Mouse (Mus musculus) neural tube, embryonic 15.5 days (tissue): ENCODE measurements at regions not wholly inside any gene's neighbourhood (a gene's known extent, or its start where the extent isn't known, plus 50 kb on each side); places are given as distances from the start of the nearest gene placed in this dataset.

Experiments used
- ATAC-seq: fragments of 200-750 bp; cut with Nextera tagmentation; 2 replicates; pipeline ENCODE4 v1.8.0; 2017; ENCODE audit warnings: mild to moderate bottlenecking, moderate TSS enrichment, moderate library complexity; ENCODE audit not compliant: low FRiP score
- H3K27ac ChIP-seq: fragments of 300-500 bp; sonication (generic); replicated peaks from 2 replicates; pipeline ENCODE4 v1.5.1; 2015; ENCODE audit warnings: mild to moderate bottlenecking, inconsistent platforms
- H3K27me3 ChIP-seq: fragments of 300-500 bp; sonication (generic); replicated peaks from 2 replicates; pipeline ENCODE4 v1.6.1; 2015; ENCODE audit warnings: inconsistent platforms
- H3K36me3 ChIP-seq: fragments of 300-500 bp; sonication (generic); 2 replicates; pipeline ENCODE4 v1.6.1; 2015; ENCODE audit warnings: inconsistent platforms
- H3K4me1 ChIP-seq: fragments of 300-500 bp; sonication (generic); 2 replicates; pipeline ENCODE4 v1.6.1; 2015; ENCODE audit warnings: inconsistent platforms
- H3K4me2 ChIP-seq: fragments of 300-500 bp; sonication (generic); 2 replicates; pipeline ENCODE4 v1.6.1; 2015; ENCODE audit warnings: inconsistent platforms, mild to moderate bottlenecking, moderate library complexity
- H3K4me3 ChIP-seq: fragments of 300-500 bp; sonication (generic); replicated peaks from 2 replicates; pipeline ENCODE4 v1.5.1; 2015; ENCODE audit warnings: mild to moderate bottlenecking, inconsistent platforms
- H3K9ac ChIP-seq: fragments of 300-500 bp; sonication (generic); replicated peaks from 2 replicates; pipeline ENCODE4 v1.6.1; 2015; ENCODE audit warnings: mild to moderate bottlenecking, inconsistent platforms
- H3K9me3 ChIP-seq: fragments of 300-500 bp; sonication (generic); replicated peaks from 2 replicates; pipeline ENCODE4 v1.6.1; 2016; ENCODE audit warnings: inconsistent platforms
- WGBS: fragments of 180-500 bp; shearing (Covaris S2); methylation state at CpG from one replicate; pipeline ENCODE4 v1.1.7; 2015; ENCODE audit warnings: mixed read lengths; 5-methylcytosine and 5-hydroxymethylcytosine counted together

DNA sequence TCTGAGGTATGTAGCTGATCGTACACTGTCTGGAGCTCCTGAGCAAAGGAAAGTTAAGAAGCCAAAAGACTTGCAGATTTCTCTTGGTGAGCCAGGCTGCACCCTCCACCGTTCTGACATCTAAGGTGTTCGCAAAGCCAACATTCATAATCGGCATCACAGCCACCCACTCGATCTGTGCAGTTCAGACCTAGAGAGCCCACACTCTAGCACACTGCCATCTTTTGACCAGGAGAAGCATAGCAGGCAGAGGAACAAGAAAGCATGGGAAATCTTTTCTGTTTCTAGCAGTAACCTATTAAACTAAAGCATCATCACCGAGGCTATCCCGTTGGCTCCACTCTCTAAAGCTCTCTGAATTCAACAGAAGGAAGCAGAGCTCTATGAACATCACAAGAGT is 59.2 kb downstream of the Areg start:
- WGBS = 50% methylated on average over 7 of the region's 7 CpGs
- no peak overlapping the region for H3K9ac ChIP-seq

DNA sequence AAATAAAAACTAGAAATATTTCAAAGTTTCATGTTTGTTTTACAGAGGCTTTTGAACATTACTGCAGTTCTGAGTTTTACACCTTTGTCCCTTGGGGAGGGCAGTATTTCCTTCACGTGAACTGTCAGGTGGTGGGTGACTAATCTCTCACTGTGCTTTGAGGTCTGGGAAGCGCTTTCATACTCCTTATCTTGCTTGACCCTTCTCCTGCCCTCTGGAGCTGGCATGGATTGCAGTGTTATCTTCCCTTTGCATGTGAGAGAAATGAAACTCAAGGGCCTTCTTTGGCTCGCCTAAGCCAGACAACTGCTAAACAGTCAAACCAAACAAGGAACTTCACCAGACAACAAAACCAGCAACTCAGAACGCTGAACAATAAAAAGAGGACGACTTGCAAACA is 61.0 kb downstream of the Areg start:
- no peaks in the 10 kb centered on the region for H3K9me3 ChIP-seq
- no peaks in the 10 kb centered on the region for H3K4me1 ChIP-seq
- no peak for ATAC-seq
- no peak overlapping the region for H3K27ac ChIP-seq
- no peaks in the 10 kb centered on the region for H3K36me3 ChIP-seq
- H3K27me3 ChIP-seq = no peaks in the 10 kb centered on the region
- no peak overlapping the region for H3K4me3 ChIP-seq
- no peak overlapping the region for H3K9ac ChIP-seq
- 81% methylated on average over 5 of the region's 5 CpGs for whole genome bisulfite sequencing
- H3K4me2 ChIP-seq = no peak overlapping the region

More for the DNA sequence above, 59.2 kb downstream of the Areg start:
- ATAC-seq = peak; percentile 79; the same call in 1 of the 2 replicates
- Histone ChIP-seq H3K4me1 (no peaks in the 10 kb centered on the region), H3K36me3 (no peaks in the 10 kb centered on the region), H3K4me3 (no peak overlapping the region), H3K4me2 (no peak overlapping the region), H3K9me3 (no peaks in the 10 kb centered on the region), H3K27me3 (no peaks in the 10 kb centered on the region), H3K27ac (no peak overlapping the region)

DNA sequence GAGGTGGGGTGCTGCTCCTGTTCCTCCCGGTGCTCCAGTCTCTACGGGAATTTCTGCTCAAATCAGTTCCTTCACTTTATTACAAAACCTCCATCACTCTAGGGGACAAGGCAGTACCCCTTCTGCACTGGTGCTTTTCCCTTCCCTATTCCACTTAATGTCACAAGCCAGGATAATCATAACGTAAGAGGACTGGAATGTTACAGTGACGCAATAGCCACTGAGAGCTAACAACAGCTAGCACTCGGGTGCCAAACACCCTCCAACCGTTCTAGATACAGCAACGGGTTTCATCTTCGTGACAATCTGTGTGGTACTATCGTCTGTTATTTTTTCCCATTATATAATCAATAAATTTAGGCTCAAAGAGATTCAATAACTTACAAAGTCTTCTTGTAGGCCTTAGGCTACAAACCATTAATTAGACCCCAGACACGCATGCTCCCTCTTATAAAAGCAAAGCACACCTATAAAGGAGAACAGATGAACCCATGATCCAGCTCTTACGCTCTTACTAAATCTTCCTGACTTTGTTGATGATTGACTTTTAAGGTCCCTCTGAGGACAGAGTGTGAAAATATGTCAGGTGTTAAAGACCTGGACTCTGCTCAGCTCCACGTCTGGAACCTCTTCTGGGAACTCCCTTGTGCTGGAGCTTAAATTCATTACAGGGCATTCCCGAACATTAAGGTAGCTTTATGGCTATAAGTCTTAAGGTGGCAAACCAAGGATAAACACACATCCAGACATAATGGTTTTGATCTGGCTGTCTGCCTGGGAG is 65.0 kb downstream of the Areg start:
- H3K9me3 ChIP-seq = no peaks in the 10 kb centered on the region
- no peaks in the 10 kb centered on the region for H3K36me3 ChIP-seq
- H3K27ac ChIP-seq = no peak overlapping the region
- no peak overlapping the region for H3K4me3 ChIP-seq
- H3K9ac ChIP-seq = no peak overlapping the region
- no peak overlapping the region for H3K4me2 ChIP-seq
- ATAC-seq = no peak
- no peaks in the 10 kb centered on the region for H3K27me3 ChIP-seq
- 87% methylated on average over 13 of the region's 13 CpGs for WGBS
- no peaks in the 10 kb centered on the region for H3K4me1 ChIP-seq

DNA sequence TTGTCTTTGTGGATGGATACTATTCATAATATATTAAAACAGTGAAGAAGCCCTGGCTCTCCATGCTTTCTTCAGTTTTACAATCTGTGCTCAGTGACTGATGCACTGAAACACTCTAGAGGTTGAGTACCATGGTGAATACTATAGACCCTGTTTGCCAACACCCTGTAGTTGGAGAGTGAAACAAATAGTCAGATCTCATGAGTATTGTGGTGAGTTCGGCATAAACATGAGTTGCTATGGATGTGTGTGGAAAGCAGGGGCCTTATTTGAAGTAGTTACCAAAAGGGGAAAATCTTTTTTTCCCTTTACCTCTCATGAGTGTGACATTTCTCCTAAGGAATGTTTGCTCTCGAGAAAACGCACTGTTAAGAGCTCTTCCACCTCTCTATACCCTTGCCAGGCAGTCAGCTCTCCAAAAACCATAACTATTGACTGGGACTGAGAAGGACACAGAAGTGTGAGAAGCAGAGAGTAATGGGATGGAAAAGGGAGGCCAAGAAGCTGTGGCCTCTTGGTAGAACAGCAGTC is 66.0 kb downstream of the Areg start:
- Histone ChIP-seq H3K4me1 (no peaks in the 10 kb centered on the region), H3K4me2 (no peak overlapping the region), H3K9ac (no peak overlapping the region), H3K27ac (no peak overlapping the region), H3K27me3 (no peaks in the 10 kb centered on the region), H3K36me3 (no peaks in the 10 kb centered on the region), H3K4me3 (no peak overlapping the region), H3K9me3 (no peaks in the 10 kb centered on the region)
- ATAC-seq = no peak
- WGBS = 88% methylated on average over 3 of the region's 3 CpGs

DNA sequence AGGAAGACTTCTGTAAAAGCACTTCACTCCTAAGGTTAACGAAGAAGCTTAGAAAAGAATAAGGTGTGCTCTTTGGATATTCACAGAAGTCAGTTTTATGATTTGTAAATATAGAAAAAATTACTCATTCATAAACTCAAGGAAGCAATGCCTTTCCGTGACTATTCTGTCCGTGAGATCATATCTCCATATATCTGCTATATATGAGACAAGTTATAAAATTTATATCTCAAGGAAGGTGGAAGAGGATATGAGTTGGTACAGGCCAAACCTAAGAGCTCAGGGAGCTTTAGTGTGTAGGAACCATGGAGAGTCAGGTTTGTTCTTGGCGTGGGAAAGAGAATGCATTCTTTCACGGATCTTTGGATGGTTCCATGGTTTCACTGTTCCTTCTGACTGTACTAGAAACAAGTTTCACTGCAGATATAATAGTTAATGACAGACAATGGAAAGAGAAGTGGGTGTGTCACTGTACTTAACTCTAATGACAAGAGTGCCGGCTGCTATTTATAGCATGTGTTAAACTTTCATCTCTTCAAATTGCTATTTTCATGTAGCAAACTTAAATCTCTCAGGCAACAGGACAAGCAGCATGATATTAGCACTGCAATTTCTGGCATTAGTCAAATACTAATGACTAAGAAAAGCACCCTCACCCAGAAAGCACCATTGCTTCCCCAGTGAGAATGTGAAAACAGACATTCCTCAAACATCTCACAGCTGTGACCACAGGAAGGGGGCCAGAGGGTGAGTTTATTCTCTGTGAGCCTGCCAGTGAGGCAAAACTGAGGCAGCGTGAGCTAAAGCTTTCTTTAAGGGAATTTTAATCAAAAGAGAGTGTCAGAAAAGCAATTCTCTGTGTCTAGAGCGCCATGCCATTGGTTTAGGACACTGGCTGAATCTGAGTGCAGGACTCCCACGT is 67.4 kb downstream of the Areg start:
- no peak overlapping the region for H3K9ac ChIP-seq
- no peaks in the 10 kb centered on the region for H3K4me1 ChIP-seq
- no peak overlapping the region for H3K4me3 ChIP-seq
- H3K9me3 ChIP-seq = no peaks in the 10 kb centered on the region
- H3K36me3 ChIP-seq = no peaks in the 10 kb centered on the region
- H3K27me3 ChIP-seq = no peaks in the 10 kb centered on the region
- no peak overlapping the region for H3K4me2 ChIP-seq
- 80% methylated on average over 9 of the region's 9 CpGs for WGBS
- no peak overlapping the region for H3K27ac ChIP-seq
- no peak for ATAC-seq

DNA sequence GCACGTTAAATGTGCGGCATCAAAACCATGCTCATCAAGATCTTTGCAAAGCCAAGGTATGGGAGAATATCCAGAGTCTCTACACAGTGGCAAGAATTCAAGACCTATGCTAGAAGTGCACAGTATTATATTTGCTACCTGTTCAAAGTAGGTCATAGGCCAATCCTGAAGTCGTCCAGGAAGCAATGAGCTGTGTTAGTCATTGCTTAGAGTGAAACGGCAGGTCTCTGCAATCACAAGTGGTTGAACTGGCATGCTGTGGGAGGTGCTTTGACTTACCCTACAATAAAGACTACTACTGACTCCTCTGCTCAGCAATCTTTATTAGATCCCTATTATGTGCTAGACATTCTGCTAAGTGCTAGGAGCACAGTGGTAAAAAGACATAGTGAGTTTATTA is 80.8 kb downstream of the Areg start:
- Histone ChIP-seq H3K27ac (no peak overlapping the region), H3K4me3 (no peak overlapping the region), H3K27me3 (no peaks in the 10 kb centered on the region), H3K4me1 (no peaks in the 10 kb centered on the region), H3K9ac (no peak overlapping the region), H3K9me3 (no peaks in the 10 kb centered on the region), H3K4me2 (no peak overlapping the region), H3K36me3 (no peaks in the 10 kb centered on the region)
- no peak for ATAC-seq
- WGBS = 84% methylated on average over 4 of the region's 4 CpGs

DNA sequence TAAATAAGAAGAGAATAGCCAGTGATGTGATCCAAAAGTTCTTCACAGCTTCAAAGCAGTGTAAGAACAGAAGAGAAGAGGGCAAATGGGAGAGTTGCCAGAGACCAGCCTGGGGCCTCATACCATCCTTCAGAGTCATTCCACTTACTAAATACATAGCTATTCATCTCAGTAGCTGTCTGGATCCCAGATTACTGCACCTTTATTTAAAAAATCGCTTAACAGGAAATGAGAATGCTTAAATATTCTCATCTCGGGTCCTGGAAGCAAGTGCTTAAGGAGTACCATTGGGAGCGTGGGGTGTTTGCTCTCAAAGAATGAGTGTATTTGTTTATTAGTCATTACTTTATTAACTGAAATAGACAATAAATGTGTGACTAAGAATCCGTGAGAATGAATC is 102.3 kb downstream of the Areg start:
- Histone ChIP-seq H3K9me3 (no peaks in the 10 kb centered on the region), H3K4me3 (no peak overlapping the region), H3K27me3 (no peaks in the 10 kb centered on the region), H3K4me1 (no peaks in the 10 kb centered on the region), H3K9ac (no peak overlapping the region), H3K36me3 (no peaks in the 10 kb centered on the region), H3K4me2 (no peak overlapping the region), H3K27ac (no peak overlapping the region)
- no peak for ATAC-seq
- 77% methylated on average over 4 of the region's 4 CpGs for WGBS

DNA sequence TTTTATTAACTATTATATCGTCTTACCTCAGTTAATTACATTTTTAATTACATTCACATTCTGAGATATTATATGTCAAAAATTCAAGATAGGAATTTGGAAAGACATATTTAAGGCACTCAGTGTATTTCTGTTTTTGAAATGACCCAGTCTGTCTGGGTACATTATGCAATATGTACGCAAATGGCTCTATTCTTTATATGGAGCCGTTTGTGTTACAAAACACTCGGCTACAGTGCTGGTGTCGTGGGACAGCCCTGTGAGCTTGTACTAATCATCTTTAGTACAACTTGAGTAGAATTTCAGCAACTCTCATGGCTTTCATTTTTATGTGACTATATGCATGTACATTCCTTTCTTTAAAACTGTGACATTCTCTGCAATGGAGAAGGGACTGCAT is 108.0 kb downstream of the Areg start:
- 93% methylated on average over 5 of the region's 5 CpGs for WGBS
- no peaks in the 10 kb centered on the region for H3K36me3 ChIP-seq
- ATAC-seq = no peak
- H3K9ac ChIP-seq = no peak overlapping the region
- H3K4me2 ChIP-seq = no peak overlapping the region
- no peaks in the 10 kb centered on the region for H3K27me3 ChIP-seq
- no peaks in the 10 kb centered on the region for H3K9me3 ChIP-seq
- H3K4me3 ChIP-seq = no peak overlapping the region
- H3K4me1 ChIP-seq = no peaks in the 10 kb centered on the region
- no peak overlapping the region for H3K27ac ChIP-seq

DNA sequence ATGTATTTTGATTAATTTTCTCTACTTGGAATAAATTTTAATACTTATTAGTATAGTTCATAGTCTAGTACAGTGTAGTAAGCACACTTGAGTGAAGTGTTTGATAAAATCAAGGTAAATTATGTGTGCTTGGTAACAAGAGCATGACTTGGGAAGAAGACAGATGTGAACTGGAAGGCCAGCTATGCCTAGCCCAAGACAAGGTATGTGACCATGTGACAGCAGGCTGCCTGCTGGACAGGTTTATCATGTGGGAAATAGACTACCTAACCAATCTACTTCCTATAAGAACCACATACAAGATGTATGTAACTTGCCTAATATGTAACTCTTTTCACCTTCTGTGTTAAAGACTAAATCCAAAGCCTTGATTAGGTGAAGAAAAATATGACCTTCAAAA is 122.5 kb downstream of the Areg start:
- Histone ChIP-seq H3K9me3 (no peaks in the 10 kb centered on the region), H3K4me1 (no peaks in the 10 kb centered on the region), H3K4me3 (no peak overlapping the region), H3K36me3 (no peaks in the 10 kb centered on the region), H3K4me2 (no peak overlapping the region), H3K27ac (no peak overlapping the region), H3K27me3 (no peaks in the 10 kb centered on the region), H3K9ac (no peak overlapping the region)
- no peak for ATAC-seq

DNA sequence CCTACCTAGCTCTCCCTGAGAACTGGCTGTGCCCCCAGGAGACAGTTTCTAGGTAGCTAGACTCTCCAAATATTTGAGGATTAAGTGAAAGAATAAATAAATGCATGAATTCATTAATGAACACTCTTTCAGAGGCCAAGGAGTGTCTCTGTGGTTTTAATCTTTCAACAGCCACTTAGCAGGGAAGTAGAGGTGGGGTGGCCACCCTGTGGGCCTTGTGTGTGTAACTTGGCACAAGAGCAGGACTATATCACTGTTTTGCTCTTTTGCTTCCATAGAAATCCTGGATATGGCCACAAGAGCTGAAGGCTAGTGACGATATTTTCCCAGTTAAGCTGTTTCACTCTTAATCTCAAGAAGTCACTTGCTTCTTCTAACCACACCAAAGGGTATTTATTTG is 123.1 kb downstream of the Areg start:
- no peaks in the 10 kb centered on the region for H3K36me3 ChIP-seq
- H3K4me3 ChIP-seq = no peak overlapping the region
- no peaks in the 10 kb centered on the region for H3K4me1 ChIP-seq
- no peak overlapping the region for H3K9ac ChIP-seq
- no peaks in the 10 kb centered on the region for H3K9me3 ChIP-seq
- H3K4me2 ChIP-seq = no peak overlapping the region
- WGBS = 79% methylated on average over 1 of the region's 1 CpGs
- H3K27me3 ChIP-seq = no peaks in the 10 kb centered on the region
- no peak for ATAC-seq
- no peak overlapping the region for H3K27ac ChIP-seq

DNA sequence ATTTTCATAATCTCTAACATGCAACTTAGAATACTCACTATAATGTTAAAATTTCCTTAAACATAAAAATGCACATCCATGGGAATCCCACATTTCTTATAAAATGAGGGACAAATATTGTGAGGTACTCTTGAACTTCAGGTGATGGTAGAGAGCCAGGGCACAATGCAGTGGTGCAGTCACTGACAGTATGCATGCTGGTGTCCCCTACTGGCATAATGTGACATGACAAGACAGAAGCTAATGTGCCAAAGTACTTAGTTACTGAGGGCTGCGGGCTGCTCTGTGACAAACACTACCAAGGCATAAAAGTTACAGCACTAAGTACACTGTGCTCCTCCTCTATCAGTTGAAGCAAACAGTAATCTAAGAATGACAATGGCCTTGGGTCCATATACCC is 131.3 kb downstream of the Areg start:
- no peak overlapping the region for H3K4me2 ChIP-seq
- H3K9me3 ChIP-seq = no peaks in the 10 kb centered on the region
- H3K4me1 ChIP-seq = no peaks in the 10 kb centered on the region
- H3K4me3 ChIP-seq = no peak overlapping the region
- ATAC-seq = no peak
- no peaks in the 10 kb centered on the region for H3K27me3 ChIP-seq
- WGBS = 95% methylated on average over 1 of the region's 1 CpGs
- H3K9ac ChIP-seq = no peak overlapping the region
- H3K27ac ChIP-seq = no peak overlapping the region
- no peaks in the 10 kb centered on the region for H3K36me3 ChIP-seq

DNA sequence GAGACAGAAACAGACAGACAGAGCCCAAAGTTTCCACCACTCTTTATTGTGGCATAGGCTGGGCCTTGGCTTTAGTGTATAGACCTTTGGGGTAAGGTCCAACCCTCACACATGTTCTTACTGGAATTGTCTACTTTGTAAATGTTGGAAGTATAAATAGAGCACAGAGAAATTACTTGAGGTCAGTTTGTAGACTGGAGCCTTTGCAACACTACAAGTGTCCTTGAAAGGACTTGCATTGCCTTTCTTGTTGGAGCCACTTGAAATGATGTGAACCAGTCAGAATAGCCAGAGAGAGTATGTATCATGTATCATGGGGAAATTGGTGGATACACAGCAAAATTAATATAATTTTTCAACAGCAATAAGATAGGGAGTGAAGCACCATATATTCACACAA is 131.4 kb downstream of the Btc start:
- H3K9me3 ChIP-seq = no peaks in the 10 kb centered on the region
- no peak overlapping the region for H3K27ac ChIP-seq
- H3K4me2 ChIP-seq = no peak overlapping the region
- H3K4me3 ChIP-seq = no peak overlapping the region
- H3K9ac ChIP-seq = no peak overlapping the region
- H3K36me3 ChIP-seq = no peaks in the 10 kb centered on the region
- ATAC-seq = no peak
- no peaks in the 10 kb centered on the region for H3K27me3 ChIP-seq
- H3K4me1 ChIP-seq = no peaks in the 10 kb centered on the region
